Mouse (Mus musculus) limb, embryonic 11.5 days (tissue): ENCODE results near the gene Fam19a2. TPM values are rescaled to one million over a fixed set of nuclear protein-coding genes. Genes with fewer than 3 reads are reported as not detected.

ENCODE experiments used
- ATAC-seq: fragments of 200-750 bp; cut with Nextera tagmentation; 2 replicates; pipeline ENCODE4 v1.8.0; 2017; ENCODE audit warnings: low read depth; ENCODE audit not compliant: insufficient number of reproducible peaks, low FRiP score, low TSS enrichment
- DNase-seq: peaks from one replicate; pipeline ENCODE4 v3.0.0-alpha.2; 2015; ENCODE audit warnings: low spot score
- H3K27ac ChIP-seq: fragments of 300-500 bp; sonication (generic); replicated peaks from 2 replicates; pipeline ENCODE4 v1.5.1; 2014; ENCODE audit warnings: low read depth, mild to moderate bottlenecking, low read length
- H3K27me3 ChIP-seq: fragments of 300-500 bp; sonication (generic); 2 replicates; pipeline ENCODE4 v1.6.1; 2014; ENCODE audit warnings: mild to moderate bottlenecking, low read length, mixed read lengths; ENCODE audit not compliant: control insufficient read depth, insufficient read depth
- H3K36me3 ChIP-seq: fragments of 300-500 bp; sonication (generic); 2 replicates; pipeline ENCODE4 v1.6.1; 2014; ENCODE audit warnings: mild to moderate bottlenecking, low read length, moderate library complexity, mixed read lengths; ENCODE audit not compliant: control insufficient read depth, insufficient read depth
- H3K4me1 ChIP-seq: fragments of 300-500 bp; sonication (generic); 2 replicates; pipeline ENCODE4 v1.6.1; 2014; ENCODE audit warnings: low read length, mixed read lengths; ENCODE audit not compliant: control insufficient read depth, insufficient read depth
- H3K4me2 ChIP-seq: fragments of 300-500 bp; sonication (generic); 2 replicates; pipeline ENCODE4 v1.6.1; 2014; ENCODE audit warnings: low read depth, mild to moderate bottlenecking, moderate library complexity; ENCODE audit not compliant: severe bottlenecking
- H3K4me3 ChIP-seq: fragments of 300-500 bp; sonication (generic); 2 replicates; pipeline ENCODE4 v1.5.1; 2014; ENCODE audit warnings: low read depth, low read length
- H3K9ac ChIP-seq: fragments of 300-500 bp; sonication (generic); 2 replicates; pipeline ENCODE4 v1.6.1; 2014; ENCODE audit warnings: mild to moderate bottlenecking, low read length
- H3K9me3 ChIP-seq: fragments of 300-500 bp; sonication (generic); 2 replicates; pipeline ENCODE4 v1.6.1; 2016; ENCODE audit warnings: low read length; ENCODE audit not compliant: control insufficient read depth
- WGBS: fragments of 180-500 bp; shearing (Covaris S2); extraction: QIAGEN DNeasy Blood & Tissue Kit; methylation state at CpG from one replicate; pipeline ENCODE4 v1.1.7; 2014; 5-methylcytosine and 5-hydroxymethylcytosine counted together
- polyA plus RNA-seq: library from polyadenylated mRNA; unstranded; fragments of >200 nt; fragmentation: Nextera tagmentation; extraction: Ambion mirVana; gene quantifications from 2 replicates; pipeline ENCODE4 v1.2.1, GENCODE M21; 2014

Fam19a2 gene
- polyA plus RNA-seq, 1 experiment from 2014 or later: 2.5 TPM

GRCm38 (mm10) chr10:123597059-123597458, 333.3 kb downstream of the Fam19a2 start:
- no peak overlapping the region for H3K4me2 ChIP-seq
- no peaks in the 10 kb centered on the region for H3K9me3 ChIP-seq
- H3K4me3 ChIP-seq: no peak overlapping the region
- no peaks in the 10 kb centered on the region for H3K36me3 ChIP-seq
- H3K27ac ChIP-seq: no peak overlapping the region
- DNase-seq (no peak), ATAC-seq (no peak)
- no peaks in the 10 kb centered on the region for H3K27me3 ChIP-seq
- H3K9ac ChIP-seq: no peak overlapping the region
- no peaks in the 10 kb centered on the region for H3K4me1 ChIP-seq
- WGBS: 88% methylated on average over 3 of the region's 3 CpGs

GRCm38 (mm10) chr10:123605671-123606070, 341.9 kb downstream of the Fam19a2 start:
- no peak overlapping the region for H3K4me2 ChIP-seq
- no peak for ATAC-seq
- H3K9ac ChIP-seq: no peak overlapping the region
- no peaks in the 10 kb centered on the region for H3K4me1 ChIP-seq
- H3K36me3 ChIP-seq: no peaks in the 10 kb centered on the region
- no peaks in the 10 kb centered on the region for H3K27me3 ChIP-seq
- DNase-seq: no peak
- H3K9me3 ChIP-seq: no peaks in the 10 kb centered on the region
- H3K27ac ChIP-seq: no peak overlapping the region
- WGBS: 54% methylated on average over 2 of the region's 2 CpGs
- no peak overlapping the region for H3K4me3 ChIP-seq

GRCm38 (mm10) chr10:123626691-123627090, 362.9 kb downstream of the Fam19a2 start:
- no peak overlapping the region for H3K9ac ChIP-seq
- H3K9me3 ChIP-seq: no peaks in the 10 kb centered on the region
- H3K4me1 ChIP-seq: no peaks in the 10 kb centered on the region
- H3K4me3 ChIP-seq: no peak overlapping the region
- no peak overlapping the region for H3K27ac ChIP-seq
- ATAC-seq (no peak), DNase-seq (no peak)
- 100% methylated on average over 2 of the region's 2 CpGs for WGBS
- no peaks in the 10 kb centered on the region for H3K27me3 ChIP-seq
- no peak overlapping the region for H3K4me2 ChIP-seq
- no peaks in the 10 kb centered on the region for H3K36me3 ChIP-seq

GRCm38 (mm10) chr10:123629248-123629744, 365.5 kb downstream of the Fam19a2 start:
- Histone ChIP-seq H3K9ac (no peak overlapping the region), H3K27me3 (no peaks in the 10 kb centered on the region), H3K36me3 (no peaks in the 10 kb centered on the region), H3K4me1 (no peaks in the 10 kb centered on the region), H3K27ac (no peak overlapping the region), H3K9me3 (no peaks in the 10 kb centered on the region), H3K4me3 (no peak overlapping the region), H3K4me2 (no peak overlapping the region)
- 77% methylated on average over 5 of the region's 5 CpGs for WGBS
- ATAC-seq (no peak), DNase-seq (no peak)

GRCm38 (mm10) chr10:123632029-123632428, 368.2 kb downstream of the Fam19a2 start:
- WGBS: 83% methylated on average over 5 of the region's 5 CpGs
- H3K36me3 ChIP-seq: no peaks in the 10 kb centered on the region
- no peak overlapping the region for H3K9ac ChIP-seq
- DNase-seq: no peak
- no peak overlapping the region for H3K4me3 ChIP-seq
- H3K4me1 ChIP-seq: no peaks in the 10 kb centered on the region
- no peaks in the 10 kb centered on the region for H3K9me3 ChIP-seq
- no peak overlapping the region for H3K4me2 ChIP-seq
- no peak overlapping the region for H3K27ac ChIP-seq
- no peak for ATAC-seq
- no peaks in the 10 kb centered on the region for H3K27me3 ChIP-seq

GRCm38 (mm10) chr10:123636655-123637054, 372.9 kb downstream of the Fam19a2 start:
- no peaks in the 10 kb centered on the region for H3K4me1 ChIP-seq
- H3K36me3 ChIP-seq: no peaks in the 10 kb centered on the region
- H3K27me3 ChIP-seq: no peaks in the 10 kb centered on the region
- WGBS: 86% methylated on average over 5 of the region's 5 CpGs
- no peak for DNase-seq
- H3K4me3 ChIP-seq: no peak overlapping the region
- H3K9me3 ChIP-seq: no peaks in the 10 kb centered on the region
- no peak overlapping the region for H3K27ac ChIP-seq
- H3K9ac ChIP-seq: no peak overlapping the region
- no peak for ATAC-seq
- H3K4me2 ChIP-seq: no peak overlapping the region

- Histone ChIP-seq H3K27me3 (no peaks in the 10 kb centered on the region), H3K27ac (no peak overlapping the region), H3K9ac (no peak overlapping the region), H3K4me1 (no peaks in the 10 kb centered on the region), H3K9me3 (no peaks in the 10 kb centered on the region), H3K36me3 (no peaks in the 10 kb centered on the region), H3K4me3 (no peak overlapping the region), H3K4me2 (no peak overlapping the region)
- DNase-seq: no peak
- no peak for ATAC-seq
These were observed 373.7 kb downstream of the Fam19a2 start for GRCm38 (mm10) chr10:123637496-123637895.

- WGBS: 90% methylated on average over 4 of the region's 4 CpGs
- Histone ChIP-seq H3K36me3 (no peaks in the 10 kb centered on the region), H3K4me3 (no peak overlapping the region), H3K27me3 (no peaks in the 10 kb centered on the region), H3K9ac (no peak overlapping the region), H3K4me2 (no peak overlapping the region), H3K4me1 (no peaks in the 10 kb centered on the region), H3K9me3 (no peaks in the 10 kb centered on the region), H3K27ac (no peak overlapping the region)
- no peak for DNase-seq
- no peak for ATAC-seq
These were observed 381.8 kb downstream of the Fam19a2 start for GRCm38 (mm10) chr10:123645568-123645967.

- H3K4me3 ChIP-seq: no peak overlapping the region
- H3K27me3 ChIP-seq: no peaks in the 10 kb centered on the region
- no peaks in the 10 kb centered on the region for H3K36me3 ChIP-seq
- no peak overlapping the region for H3K9ac ChIP-seq
- H3K27ac ChIP-seq: no peak overlapping the region
- no peaks in the 10 kb centered on the region for H3K9me3 ChIP-seq
- H3K4me1 ChIP-seq: no peaks in the 10 kb centered on the region
- H3K4me2 ChIP-seq: no peak overlapping the region
- DNase-seq (no peak), ATAC-seq (no peak)
These were observed 407.4 kb downstream of the Fam19a2 start for GRCm38 (mm10) chr10:123671208-123671607.
